Mouse (Mus musculus) testis, postnatal 14 days (tissue): ENCODE data around the gene Utrn.
"Not testable (repeated sequence)": the region's sequence is repeated elsewhere in the genome, so short reads cannot be mapped to it uniquely, and the experiment has no call there.

Source experiments
- DNase-seq: peaks from one replicate; pipeline ENCODE4 v3.0.0; 2021; ENCODE audit warnings: low spot score

The Utrn gene

DNA sequence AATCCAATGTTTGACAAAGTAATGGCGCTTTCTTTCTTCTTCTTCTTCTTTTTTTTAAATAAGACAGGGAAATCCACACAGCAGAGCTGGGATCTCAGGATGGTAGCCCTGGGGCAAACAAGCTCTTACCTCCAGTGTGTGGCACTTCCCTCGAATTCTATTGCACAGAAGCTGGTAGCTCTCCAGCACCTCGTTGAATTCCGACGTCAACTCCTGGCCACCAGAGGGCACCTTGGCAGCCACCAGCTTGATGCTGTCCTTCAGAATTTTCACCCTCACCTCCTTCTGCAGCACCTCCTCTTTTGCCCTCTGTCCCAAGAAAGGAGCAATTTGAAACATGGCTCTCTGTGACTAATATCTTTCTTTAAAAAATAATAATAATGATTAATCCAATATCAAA lies 178.6 kb downstream of the Utrn start:
- DNase-seq = peak; percentile 16

DNA sequence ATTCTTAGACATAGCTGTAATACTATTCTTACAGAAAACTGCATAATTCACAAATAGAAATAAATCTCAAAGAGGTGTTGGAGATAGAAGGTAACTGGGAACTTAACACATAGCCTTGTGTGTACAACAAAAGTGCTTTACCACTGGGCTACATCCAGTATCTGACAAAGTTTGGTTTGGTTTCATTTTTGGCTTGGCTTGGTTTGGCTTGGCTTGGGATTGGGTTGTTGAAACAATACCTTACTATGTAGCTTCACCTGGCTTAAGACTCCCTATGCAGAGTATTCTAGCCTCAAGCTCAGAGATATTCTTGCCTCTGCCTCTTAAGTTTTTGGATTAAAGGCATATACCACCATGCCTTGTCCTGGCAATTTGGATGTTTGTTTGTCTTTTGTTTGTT lies 183.5 kb downstream of the Utrn start:
- DNase-seq = no peak

DNA sequence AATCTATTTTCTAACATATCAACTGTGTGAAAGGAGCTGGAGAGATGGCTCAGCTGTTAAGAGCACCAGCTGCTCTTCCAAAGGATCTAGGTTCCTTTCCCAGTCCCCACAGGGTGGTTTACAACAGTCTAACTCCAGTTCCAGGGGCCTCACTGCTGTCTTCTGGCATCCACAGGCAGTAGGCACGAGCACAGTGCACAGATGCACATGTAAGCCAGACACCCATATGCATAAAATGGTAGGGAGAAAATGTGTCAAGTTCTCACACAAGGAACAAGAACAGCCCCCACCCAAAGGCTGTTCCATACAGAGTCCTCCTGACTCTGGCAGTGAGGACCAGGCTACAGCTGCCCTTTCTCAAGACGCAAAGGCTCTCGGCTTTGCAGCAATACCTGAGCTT lies 185.1 kb downstream of the Utrn start:
- DNase-seq = no peak

DNA sequence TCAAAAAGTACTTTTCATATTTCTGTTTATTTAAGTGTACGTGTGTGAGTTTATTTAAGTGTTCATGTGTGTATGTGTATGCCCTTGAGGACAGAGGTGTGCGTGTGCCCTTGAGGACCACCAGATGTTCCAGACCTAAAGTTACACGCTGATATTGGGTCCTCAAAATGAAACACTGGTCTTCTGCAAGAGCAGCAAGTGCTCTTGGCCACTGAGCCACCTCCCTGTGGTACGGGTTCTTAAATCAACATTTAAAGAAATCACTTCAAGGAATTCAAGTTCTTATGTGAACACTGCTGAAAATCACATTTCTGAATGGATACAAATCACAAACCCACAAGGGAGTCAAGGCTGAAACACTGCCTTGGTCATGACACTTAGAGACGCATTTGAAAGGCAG lies 195.9 kb downstream of the Utrn start:
- DNase-seq = no peak

DNA sequence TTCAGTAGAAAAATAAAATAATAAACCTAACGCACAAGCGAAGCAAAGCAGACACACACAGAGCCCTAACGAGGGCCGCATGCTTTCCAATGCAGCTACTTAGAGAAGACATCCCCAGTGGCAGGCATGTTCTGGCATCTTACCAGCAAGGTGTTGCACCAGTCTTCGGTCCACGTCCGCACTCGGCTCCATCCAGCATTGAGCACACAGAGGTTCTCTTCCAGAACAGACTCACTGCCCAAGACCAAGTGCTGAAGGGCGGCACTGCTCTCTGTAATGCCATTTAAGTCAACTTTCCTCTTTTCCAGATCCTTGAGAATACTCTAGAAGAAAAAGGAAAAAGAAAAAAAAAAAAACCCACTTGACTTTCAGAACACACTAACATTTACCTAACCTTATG lies 197.6 kb downstream of the Utrn start:
- DNase-seq = no peak

DNA sequence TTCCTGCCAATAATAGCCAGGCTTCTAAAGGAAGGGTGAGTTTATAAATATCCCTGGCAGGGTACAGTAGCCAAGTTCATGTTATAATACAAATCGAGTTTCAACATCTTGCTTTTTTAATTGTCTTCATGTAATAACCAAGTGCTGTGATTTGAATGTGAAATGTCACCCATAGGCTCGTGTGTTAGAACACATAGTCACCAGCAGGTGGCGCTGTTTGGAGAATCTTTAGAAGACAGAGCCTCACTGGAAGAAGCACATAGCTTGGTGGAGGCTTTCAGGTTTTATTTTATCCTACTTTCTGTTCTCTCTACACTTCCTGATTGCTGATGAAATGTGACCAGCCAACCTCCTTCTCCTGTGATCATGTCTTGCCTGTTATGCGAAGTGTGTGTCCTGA lies 207.1 kb downstream of the Utrn start:
- no peak for DNase-seq

DNA sequence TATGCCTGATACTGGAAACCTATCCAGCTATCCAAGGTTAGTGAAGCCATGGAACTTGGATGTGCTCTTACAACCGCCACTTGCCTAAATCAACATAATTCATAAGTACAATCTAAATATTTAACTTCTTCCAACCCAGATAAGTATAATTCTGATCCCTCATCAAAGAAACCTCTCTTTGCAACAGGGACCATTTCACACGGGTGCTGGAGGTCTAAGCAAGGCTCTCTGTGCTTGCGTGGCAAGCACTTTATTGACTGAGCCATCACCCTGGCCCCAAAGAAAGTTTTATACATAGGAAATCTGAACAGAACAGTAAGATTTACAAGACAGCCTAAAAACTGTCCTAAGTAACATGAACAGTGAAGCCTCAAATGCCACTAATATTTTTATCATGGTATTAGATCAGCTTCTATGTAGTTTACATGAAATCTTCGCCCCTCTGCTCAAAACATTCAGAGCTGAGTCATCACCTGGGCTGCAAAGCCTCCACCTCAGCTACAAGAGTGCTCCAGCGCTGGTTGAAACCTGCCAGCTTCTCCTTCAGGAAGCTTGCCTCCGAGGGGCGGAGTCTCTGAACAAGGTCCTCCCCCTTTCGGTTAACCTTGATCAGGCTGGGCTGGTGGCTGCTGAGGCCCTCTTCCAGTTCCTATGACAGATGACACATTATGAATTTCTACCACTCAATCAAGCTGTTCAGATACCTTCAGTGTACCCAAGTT lies 211.0 kb downstream of the Utrn start:
- no peak for DNase-seq

DNA sequence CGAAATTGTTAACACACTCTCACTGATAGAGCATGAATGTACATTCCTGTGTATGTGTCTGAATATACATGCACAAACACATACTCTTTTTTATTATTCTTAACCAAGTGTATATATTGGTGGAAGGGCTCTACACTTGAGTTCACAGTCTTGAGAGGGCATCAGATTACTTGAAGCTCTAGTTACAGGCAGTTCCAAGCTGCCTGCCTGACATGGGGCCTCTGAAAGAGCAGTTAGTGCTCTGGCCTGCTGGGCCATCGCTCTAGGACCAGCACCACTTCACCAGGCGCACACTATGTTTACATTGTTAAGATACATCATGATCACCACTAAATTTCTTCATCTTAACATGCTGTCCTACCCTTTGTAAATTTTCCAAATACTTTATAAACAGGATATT lies 216.2 kb downstream of the Utrn start:
- no peak for DNase-seq

DNA sequence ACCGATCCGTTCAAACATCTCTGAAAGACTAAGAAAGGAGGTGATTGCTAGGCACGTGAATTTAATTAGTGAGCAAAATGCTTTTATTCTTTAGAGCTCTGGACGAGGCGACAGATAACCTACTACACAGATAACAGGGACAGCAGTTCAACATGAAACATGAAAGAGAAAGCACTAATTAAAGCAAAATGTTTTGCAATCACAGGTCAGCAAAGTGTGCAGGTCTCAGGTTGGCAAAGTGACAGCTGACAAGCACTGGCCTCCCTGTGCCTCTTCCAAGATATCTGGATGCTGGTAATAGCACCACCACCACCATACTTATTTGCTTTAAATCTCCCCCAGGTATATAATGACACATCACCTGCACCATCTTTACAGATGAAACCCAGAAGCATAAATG lies 223.0 kb downstream of the Utrn start:
- DNase-seq = no peak

DNA sequence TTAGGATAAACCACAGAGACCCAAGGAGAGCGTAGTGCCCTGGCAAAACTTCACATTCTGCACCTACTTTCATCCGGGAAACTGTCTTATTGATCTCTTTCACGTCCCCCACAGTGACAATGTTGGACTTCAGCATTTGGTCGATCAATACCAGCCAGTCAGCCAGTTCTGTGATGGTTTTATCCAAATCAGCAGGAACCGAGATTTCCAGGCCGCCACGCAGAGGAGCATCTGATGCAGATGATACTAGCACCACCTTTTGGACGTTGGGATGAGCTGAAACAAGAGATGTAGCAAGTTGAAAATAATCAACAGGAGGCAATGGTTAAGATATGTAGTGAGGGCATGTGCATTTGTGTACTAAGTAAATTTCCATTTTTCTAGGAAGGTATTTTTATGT lies 225.8 kb downstream of the Utrn start:
- no peak for DNase-seq

DNA sequence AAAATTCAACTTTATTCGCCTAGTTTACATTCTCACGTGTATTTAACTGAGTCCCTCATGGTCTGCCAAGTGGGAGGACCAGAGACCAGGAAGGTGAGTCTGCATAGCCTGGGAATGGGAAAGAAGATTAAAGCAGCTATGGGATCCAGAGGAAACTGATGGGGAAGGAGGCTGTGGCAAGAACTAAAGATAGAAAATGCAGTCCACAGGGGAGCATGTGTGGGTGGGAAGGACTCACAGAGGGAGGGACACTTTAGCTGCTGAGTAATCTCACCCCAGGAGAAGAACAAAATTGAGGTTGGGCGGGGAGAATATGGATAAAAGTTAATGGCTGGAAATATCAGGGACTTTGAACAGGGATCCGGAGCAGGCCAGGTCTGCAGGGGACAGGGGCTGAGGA lies 229.5 kb downstream of the Utrn start:
- DNase-seq = no peak

DNA sequence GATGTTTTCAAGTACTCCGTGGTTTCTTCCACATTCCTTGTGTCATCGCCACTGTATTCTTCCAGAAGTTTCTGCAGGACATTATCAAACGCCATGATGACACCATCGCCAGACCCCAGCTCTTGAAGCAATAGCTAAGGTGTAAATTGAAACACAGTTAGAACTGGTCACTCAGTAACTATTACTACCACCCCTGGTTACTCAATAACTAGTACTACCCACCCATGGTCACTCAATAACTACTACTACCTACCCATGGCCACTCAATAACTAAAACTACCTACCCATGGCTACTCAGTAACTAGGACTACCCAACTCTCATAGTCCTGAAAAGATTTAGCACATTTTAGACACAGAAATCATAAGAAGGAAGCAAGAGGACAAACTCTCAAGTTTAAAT lies 235.2 kb downstream of the Utrn start:
- no peak for DNase-seq

DNA sequence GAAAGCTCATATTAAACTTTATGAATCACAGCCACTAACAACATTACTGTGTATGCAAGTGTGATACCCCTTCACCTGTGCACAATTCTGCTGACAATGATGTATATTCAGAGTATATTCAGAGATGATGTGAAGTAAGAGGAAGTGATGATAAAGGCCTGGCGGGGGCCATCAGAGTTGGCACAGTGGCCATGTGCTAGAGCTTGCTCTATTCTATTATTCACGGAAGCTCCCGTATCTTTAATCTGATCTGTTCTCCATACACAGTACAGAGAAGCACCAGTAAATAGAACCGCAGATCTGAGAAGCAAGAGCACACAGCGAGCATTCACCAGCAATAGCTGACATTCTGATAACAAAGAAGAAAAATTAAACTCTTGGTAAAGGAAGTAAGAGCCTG lies 238.2 kb downstream of the Utrn start:
- no peak for DNase-seq

DNA sequence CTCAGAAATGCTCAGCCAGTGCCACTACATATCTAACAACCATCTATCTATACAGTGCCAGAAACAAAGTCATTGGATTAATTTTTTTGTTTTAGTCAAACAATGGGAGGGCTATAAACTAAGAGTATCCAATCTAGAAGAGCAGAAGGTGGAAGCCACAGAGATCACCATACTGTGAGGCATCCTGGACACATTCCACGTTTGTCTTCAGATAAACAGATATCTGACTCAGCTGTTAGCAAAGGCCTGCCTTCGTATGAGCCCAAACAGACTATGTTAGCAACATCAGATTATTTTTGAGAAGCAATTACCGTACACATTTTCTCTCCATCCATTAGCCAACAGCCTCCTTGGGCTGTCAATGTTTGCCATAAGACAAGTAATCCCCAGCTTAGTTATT lies 250.8 kb downstream of the Utrn start:
- DNase-seq = no peak

DNA sequence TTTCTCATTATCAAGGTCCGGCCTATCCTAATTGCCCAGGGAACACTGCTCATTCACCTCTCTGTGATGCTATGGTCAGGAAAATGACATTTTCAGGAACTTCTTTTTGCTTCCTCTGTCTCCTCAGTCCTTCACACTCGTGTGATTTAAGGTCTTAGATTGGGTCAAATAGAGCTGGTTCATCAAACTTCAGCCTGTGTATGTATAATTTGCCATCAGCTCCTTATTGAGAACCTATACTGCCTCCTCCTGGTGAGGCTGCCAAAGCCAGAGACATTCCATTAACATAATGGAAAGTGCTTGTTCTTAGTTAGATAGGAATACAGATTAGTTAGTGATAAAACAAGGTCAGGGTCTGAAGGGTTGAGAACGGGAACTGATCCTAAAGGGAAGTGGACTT lies 253.4 kb downstream of the Utrn start:
- DNase-seq = no peak

DNA sequence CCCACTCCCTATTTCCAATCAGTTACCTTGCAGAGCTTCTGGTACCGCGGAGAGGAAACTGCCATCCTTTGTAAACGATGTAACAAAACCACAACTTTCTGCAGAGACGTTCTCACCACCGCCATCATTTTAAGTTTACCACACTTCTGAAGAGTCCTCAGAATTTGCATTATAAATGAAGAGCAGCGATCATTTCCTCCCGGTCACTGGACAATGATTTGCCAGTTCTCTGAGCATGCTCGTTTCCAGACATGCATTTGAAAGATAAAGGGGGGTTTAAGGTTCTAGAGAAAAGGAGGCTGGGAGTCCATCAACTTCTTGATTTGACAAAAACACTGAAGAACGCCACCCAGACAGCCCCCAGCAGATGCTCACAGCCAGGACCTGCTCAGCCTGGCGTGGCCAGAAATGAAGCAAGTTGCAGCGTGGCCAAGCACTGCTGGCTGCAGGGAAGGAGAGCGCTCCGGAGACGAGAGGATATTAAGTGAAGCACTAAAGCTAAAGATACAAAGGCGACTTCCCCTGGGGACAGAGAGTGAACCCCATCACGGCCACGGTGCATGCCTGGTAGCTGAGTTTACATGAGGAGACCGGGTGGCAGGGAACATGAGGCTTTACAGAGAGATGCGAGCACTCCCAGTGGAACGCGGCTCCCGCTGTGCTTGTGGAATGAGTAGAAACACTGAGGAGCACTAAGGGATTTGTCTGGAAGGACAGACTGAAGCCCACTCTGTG lies 254.5 kb downstream of the Utrn start:
- peak; percentile 4 for DNase-seq

DNA sequence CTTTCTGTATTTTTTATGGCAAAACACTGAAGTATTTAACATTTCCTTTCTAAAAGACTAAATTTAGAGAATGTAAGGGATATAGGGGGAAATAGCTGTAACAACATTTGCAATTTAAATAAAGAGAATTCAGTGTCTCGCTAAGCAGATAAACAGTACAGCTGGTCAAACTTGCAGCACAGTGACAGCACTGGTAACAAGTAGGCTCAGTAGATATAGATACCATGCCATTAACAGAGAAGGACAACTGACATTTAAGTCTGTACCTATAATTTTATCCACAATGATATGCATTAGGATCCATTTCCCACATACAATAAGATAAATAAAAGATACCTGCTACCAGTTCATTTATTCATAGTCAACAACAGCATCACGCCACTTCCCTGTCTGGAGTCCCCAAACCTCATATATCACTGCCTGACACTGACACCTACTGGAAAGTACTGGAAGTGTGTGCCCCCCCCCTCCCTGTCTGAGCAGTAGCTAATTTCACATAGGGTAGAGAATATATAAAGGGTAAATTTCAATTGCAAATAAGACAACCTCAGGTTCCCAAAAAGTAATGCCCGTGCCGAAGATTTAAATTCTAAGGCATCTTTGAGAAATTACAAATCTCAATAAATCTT lies 256.8 kb downstream of the Utrn start:
- DNase-seq = no peak

DNA sequence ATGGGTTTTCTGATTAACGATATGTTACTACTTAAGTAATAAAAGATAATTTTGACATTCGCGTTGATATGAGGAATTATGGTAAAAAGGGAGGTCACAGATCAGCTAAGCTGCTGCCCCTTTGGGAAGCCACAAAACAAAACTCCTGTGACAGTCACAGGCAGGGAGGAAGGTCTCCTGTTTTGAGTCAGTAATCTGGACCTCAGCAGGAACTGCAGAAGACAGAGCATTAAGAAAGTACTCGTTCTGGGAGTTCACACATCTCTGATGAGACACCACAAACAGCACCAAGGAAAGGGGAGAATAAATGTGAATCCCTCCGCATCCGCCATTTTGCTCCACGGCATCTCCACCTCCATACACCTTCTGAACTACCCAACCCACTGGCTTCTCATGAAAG lies 259.3 kb downstream of the Utrn start:
- DNase-seq = no peak

DNA sequence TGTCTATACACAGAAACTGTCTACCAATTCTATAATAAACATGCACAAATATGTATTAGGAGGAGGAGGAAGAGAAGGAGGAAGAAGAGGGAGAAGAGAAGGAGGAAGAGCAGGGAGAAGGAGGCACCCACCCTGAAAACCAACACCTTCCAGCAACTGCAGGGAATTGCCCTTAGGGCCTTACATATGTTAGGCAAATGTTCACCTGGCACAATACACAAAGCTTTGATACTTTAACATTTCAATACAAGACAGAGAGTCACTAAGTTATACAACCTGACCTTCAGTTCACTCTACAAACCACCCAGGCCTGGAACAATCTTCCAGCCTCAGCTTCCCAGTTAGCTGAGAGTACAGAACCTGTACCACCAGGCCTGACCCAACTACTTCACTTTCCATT lies 260.5 kb downstream of the Utrn start:
- DNase-seq = no peak

DNA sequence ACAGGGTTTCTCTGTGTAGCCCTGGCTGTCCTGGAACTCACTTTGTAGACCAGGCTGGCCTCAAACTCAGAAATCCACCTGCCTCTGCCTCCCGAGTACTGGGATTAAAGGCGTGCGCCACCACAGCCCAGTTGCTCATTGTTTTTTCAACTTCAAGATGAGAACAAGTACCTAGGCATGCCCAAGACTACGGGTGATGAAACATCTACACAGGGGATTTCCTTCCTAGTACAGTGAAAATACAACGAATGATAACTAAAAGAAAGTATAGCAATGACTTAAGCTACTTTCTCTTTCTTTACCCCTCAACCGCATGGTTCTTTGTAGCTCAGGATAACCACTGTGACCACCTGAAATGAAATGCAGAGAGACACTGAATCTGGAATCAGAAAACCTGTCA lies 262.0 kb downstream of the Utrn start:
- not testable (repeated sequence) for DNase-seq

DNA sequence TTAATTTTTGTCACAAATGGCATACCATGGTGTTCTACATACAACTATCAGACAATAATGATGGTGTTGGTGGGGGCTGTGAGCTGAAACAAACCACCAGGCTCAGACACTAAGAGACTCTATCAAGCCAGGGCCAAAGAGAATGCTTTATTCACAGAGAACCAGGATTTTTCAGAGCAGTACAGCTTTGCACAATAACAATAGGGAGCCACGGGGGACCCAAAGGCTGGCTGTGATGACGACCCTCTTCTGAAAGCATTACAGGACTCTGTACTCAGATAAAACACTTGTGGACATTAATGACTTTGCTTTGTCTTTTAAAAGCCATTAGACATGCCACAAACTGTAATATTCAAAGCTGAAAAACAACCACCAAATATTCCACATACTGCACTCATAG lies 273.8 kb downstream of the Utrn start:
- no peak for DNase-seq

DNA sequence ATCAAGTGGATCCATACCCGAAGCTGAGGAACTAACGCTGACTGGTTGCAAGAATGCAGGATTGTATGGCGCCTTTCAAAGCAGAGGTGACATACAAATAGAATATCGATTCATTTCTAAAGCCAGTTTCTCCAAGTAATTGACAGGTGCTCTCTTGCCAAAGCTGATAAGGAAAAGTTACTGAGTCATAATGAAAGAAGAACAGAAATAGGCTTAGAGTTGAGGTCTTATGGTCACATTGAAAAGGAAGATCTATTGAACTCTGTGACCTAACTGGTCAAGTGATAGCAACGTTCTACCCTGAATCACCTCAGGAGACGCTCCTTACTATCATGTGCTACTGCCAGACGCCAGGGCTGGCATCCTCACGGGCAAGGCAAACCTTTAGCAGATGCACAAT lies 274.2 kb downstream of the Utrn start:
- no peak for DNase-seq

DNA sequence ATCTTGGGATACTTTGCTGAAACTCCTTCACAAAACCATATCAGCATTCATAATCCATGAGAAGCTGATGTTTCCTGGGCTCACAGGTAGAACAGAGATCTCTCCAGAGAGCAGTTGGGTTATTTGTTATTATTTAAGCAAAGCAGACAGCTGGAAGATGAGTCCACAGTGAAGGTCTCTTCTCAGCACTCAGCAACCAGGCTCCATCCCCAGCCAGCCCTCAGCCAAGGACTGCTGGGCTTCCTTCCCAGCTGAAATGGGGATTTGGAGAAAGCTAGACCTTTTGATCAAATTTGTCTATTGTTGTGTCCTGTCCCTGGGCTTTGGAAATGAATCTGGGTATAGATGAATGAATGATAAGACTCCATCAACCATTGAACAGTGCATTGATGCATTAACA lies 276.1 kb downstream of the Utrn start:
- DNase-seq = no peak

DNA sequence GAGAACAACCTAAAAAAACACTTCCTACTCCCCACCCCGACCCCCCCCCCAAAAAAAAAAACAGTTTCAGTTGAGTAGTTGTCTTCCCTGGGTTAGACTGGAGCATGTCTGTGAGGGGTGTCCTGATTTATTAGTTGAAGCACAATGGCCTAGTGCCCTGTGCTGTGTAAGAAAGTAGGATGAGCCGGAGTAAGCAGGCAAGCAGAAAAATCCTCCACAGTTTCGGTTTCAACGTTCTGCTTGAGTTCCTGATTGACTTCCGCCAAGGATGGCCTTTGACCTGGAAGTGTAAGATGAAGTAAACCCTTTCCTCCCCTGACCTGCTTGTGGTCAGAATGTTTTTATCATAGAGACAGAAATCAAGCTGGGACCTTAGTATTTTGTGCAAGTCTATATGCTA lies 277.2 kb downstream of the Utrn start:
- no peak for DNase-seq
